Mouse (Mus musculus) 3T3-L1 (cell line): ENCODE results near the gene Gm30083.

ENCODE experiments used
- DNase-seq: peaks from one replicate; pipeline ENCODE4 v3.0.0-alpha.2; 2015; ENCODE audit warnings: low read depth, low spot score

The Gm30083 gene

DNA sequence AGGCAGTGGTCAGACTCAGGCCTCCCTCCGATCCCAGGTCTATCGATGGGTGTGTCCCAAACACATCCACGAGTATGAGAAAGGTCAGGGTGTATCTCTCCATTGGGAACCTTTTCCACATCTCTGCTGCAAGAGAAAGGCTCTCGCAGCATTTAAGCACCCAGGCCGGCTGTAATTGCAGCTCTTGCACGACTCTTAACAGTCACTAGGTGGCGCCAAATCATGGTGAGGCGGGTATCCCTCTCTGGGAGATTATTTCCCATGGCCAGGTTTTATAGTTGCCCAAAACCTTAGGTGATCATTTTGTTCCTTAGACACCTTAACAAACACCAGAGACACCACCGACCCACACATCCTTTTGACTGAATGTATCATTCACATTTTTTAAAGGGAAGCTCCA, 55.6 kb downstream of the Gm30083 start:
- DNase-seq: peak; percentile 70

DNA sequence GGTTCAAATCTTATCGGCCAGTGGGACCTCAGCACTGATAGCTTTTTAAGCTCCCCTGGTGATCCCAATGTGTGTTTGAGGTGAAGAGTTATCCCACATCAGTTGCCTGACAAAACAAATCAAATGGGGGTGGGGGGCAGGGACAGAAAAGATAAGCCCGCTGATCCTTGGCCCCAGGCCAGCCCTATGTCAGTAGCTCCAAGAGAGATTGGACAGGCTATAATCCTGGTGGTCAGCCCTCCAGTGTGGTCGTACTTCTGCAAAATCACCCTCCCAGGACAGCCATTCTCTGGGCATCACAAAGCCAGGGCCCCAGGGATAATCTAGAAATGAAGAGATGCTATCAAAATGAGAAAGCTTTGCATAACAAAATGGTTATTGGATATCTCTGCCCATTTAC, 56.1 kb downstream of the Gm30083 start:
- no peak for DNase-seq

DNA sequence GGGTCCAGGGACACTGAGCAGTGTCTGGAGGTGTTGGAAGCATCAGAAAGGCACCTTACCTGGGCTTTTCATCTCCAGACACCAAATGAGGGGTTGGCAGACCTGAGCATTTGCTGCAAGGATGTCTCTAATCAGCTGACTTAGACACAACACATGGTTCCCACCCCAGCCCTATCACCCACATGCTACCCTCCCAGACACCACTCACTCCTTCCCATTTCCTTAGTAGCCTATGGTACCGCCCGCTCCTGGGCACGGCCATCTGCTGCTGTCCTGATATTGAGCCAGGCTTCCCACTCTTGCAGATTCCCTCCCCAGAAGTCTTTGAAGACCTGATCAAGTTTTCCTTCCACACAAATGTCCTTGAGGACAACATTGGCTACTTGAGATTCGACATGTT, 56.8 kb downstream of the Gm30083 start:
- no peak for DNase-seq

DNA sequence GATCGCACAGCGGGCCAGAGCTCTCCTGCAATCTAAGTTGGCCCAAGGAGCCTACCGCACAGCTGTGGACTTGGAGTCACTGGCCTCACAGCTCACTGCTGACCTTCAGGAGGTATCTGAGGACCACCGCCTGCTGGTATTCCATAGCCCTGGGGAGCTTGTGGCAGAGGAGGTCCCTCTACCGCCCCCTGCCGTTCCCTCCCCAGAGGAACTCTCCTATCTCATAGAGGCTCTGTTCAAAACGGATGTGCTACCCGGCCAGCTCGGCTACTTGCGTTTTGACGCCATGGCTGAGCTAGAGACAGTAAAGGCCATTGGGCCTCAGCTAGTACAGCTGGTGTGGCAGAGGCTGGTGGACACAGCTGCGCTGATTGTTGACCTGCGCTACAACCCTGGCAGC, 58.9 kb downstream of the Gm30083 start:
- DNase-seq: no peak

DNA sequence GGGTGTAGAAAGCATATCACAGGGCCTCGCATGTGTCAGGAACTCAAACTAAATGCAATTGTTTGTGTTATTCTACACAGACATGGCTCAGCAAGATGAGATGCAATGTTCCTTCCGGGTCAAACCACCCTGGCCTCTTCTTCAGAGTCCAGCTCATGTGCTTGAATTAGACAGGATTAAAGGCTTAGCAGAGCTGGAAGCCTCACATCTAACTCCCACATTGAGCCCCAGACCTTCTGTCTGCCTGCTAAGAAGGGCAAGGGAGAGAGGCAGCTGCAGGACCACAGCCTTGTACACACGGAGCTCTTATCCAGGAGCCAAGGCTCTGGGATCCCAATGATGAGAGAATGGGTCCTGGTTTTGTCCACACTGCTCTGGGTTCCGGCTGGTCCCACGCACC, 61.2 kb downstream of the Gm30083 start, which contains the start of gene Rbp3:
TSS of gene Rbp3 (plus strand) at position 243 of the 400 bp plus-strand sequence.
- no peak for DNase-seq

DNA sequence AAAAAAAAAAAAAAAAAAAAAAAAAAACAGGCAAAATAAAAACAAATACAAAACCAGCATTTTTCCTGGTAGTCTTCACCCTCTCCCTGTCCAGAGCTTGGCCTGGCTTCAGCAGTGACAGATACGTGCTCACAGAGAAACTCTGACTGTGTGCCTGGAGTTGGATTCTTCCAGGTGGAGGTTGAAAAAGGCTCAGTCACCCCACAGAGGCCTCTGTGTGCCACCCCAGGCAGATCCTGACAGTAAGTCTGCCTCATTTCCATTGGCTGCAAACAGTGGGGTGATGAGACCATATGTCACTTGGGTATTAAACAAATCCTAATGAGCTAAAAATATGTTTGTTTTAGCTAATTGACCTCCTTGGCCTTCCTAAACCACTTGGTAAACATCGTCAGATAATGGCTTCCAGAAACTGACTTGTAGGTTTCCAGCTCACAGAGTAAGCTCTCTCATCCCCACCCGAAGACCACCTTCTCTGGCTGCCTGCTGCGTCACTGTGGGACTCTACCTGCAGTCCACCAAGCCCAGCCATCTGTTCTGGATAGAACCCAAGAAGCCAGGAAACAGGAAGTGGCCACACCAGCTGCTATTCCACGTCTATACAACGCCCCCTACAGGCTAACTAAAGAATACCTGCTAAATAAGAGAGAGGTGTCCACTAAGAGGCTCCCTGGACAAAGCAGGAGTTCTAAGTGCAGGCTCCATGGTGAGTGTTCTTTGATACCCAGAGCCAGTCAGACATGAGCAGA, 62.6 kb downstream of the Gm30083 start:
- DNase-seq: no peak

DNA sequence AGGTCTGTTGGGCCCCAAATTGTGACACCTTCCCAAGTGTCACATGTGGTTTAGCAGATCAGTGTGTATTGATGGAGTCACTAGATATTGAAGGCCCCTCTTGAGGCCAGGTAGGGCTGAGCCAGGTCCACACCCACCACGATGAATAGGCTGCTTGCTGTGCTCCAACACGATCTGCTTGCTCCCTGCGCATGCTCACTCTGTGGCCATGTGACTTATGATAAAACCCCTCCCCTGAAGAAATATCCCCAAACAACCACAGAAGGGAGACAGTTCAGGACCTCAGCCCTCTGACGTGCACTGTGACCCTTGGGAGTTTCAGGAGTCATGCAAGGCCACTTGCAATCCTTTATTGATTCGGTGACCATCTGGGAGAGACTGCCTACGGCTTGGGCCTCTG, 68.9 kb downstream of the Gm30083 start:
- DNase-seq: no peak

DNA sequence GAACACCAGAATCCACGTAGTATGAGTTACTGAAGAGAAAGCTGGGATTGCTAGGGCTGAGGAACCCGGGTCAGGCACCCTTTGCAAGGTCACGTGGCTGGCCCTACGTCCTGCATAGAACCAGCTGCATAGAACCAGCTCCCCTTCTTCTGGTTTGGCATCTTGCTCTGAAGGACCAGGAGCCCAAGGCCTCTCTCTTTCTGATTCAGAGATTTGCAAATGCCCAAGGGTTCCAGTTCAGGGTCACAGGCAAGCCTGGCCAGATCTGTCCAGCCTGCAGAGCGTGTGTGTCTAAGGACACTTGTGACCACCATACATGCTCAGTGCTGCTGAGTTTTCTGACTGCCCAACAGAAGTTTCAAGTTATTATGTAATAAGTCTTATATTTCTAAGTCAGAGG, 72.8 kb downstream of the Gm30083 start:
- DNase-seq: no peak

DNA sequence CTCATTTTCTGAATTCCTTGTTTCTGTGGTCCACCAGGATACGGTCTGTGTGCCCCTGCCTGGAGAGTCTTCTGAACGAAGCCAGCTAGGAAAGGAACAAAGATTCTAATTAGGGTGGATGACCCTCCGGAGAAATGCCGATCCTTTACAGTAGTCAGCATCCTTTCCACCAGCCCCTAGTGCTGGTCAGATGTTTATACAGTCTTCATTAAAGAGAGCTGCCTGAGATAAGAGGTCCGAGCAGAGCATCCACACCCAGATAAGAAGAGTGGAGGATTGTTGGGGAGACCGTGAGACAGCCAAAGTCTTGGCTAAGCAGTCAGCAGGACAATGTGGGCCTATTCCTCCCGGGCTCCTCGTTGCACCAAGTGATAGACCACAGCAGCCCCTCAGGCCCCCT, 74.2 kb downstream of the Gm30083 start, which contains the start of gene Gdf2:
TSS of gene Gdf2 (plus strand) at position 301 of the 400 bp plus-strand sequence.
- no peak for DNase-seq

DNA sequence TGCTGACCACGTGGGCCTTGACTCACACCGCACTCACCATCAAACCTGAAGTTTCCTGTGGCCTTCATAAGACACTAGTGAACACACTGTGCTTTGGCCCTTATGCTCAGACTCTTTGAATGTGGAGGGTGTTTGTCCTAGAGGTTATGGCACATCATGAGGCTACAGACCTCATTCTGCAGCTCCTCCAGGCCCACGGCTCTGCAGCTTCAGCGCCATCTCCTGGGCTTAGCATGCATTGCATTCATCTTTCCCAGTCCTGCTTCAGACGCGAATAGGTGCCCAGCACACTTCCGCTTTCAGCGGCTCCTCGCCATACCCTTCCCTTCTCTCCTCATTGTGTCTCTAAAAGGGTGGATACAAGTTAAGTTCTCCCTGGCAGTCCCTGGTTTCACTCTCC, 75.9 kb downstream of the Gm30083 start:
- DNase-seq: no peak
